Mouse (Mus musculus): Measurements from ENCODE around the gene Gm14685. TPM values are rescaled to one million over a fixed set of nuclear protein-coding genes. Genes with fewer than 3 reads are reported as not detected.

Gene Gm14685
- polyA plus RNA-seq (2012; rRNA removed; ENCODE audit: low replicate concordance): 0.08 and 0.09 TPM in 2 replicates

GRCm38 (mm10) chrX:73116747-73117146, at the start of gene Gm14685:
Gene Gm14685 (plus strand): TSS chrX:73117047.

DNA sequence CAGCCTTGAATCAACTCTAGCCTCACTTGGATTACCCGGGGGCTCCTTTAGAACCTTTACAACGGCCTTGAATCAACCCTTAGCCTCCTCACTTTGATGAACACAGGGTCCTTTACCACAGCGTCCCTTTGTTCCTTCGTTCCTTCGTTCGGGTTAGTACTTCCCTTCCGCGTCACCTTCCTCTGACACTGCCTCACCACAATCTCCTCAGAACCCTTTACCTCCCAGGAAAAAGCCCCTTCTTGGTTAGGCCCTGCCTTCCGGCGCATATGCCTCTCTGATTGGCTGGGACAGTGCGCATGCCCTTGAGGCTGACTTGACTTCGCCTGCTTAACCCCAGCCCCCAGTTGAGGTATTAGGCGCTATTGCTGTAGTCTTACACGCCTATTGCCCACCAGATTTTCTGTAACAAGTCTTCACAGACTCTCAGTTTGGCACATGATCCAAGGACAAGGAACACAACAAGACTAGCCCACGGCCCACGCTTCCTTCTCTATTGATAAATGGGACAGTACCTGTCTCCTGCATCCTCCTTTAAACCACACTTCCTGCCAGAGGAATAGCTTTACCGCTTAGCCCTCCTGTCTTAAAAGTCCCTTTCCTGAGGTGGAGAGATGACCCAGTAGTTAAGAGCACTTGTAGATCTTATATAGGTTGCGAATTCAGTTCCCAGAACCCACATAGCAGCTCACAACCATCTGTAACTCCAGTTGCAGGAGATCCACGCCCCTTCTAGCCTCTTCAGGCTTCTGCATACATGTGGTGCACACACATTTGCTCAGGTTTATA, 34.4 kb upstream of the Gm14685 start, which contains the start of gene Xlr4a:
TSS of gene Xlr4a (minus strand) at position 212 of the 789 bp plus-strand sequence.

DNA sequence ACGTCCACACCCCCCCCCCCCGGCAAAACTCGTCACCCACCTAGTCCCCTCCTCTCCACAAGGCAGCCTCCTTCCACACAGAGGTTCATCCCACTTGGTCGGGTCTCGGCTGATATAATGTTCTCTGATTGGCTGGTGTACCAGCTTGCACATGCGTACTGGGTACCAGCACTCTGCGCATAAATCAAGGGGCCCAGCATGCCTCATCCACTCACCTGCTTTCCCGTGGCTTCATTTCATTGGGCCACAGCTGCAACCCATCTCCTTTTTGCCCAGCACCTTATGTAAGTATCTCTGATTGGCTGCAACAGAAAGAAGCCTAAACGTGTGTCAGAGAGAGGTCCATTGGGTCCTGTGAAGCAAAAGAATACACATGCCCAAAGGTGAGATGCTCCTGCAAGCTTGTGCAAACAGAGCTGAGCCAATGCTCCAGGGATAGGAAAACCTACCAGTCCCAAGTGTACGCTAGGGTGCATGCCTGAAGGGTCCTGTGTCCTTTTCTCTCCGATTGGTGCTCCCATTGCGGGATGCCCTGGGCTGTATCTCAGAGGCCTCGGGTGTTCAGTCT, 19.8 kb upstream of the Gm14685 start, which contains the start of gene Xlr3a:
TSS of gene Xlr3a (minus strand) at position 155 of the 568 bp plus-strand sequence.

DNA sequence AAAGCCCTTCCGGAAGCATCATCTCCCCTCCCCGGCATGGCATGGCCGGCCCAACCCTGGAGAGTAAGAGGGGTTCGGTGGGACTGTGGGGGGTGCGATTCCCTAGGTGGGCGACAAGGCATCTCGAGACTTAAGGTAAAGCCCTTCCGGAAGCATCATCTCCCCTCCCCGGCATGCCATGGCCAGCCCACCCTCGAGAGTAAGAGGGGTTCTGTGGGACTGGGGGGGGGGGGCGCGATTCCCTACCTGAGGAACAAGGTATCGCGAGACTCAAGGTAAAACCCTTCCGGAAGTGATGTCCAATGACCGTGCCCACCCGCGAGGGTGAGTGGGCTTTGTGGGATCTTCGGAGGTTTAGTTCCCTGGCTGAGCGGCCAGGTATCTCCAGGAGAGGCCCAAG, 31.6 kb downstream of the Gm14685 start, which contains the start of gene Xlr5b:
TSS of gene Xlr5b (plus strand) at position 301 of the 400 bp plus-strand sequence.

GRCm38 (mm10) chrX:73149350-73149749, 32.5 kb downstream of the Gm14685 start, which contains the start of gene DXBay18:
Gene DXBay18 (minus strand): TSS chrX:73149450.

GRCm38 (mm10) chrX:73176889-73177288, 60.0 kb downstream of the Gm14685 start, which contains the start of gene Spin2d:
Gene Spin2d (minus strand): TSS chrX:73176989.

Other genes starting within 250 kb of the Gm14685 start
- gene Cetn2, start 198.6 kb upstream of the Gm14685 start, polyA plus RNA-seq (2012; rRNA removed; ENCODE audit: low replicate concordance): 8.2 and 9.6 TPM in 2 replicates
- gene Nsdhl, start 198.5 kb upstream of the Gm14685 start, polyA plus RNA-seq (2012; rRNA removed; ENCODE audit: low replicate concordance): 33.8 and 55.0 TPM in 2 replicates
- gene Zfp185, start 129.7 kb upstream of the Gm14685 start, polyA plus RNA-seq (2012; rRNA removed; ENCODE audit: low replicate concordance): 7.2 and 18.0 TPM in 2 replicates
- not detected in 2 replicates for gene Pnma5, start 79.9 kb upstream of the Gm14685 start, polyA plus RNA-seq (2012; rRNA removed; ENCODE audit: low replicate concordance)
- 0.18 TPM in 1 of 2 replicates, not detected in the other for gene Pnma3, start 52.3 kb upstream of the Gm14685 start, polyA plus RNA-seq (2012; rRNA removed; ENCODE audit: low replicate concordance)
- gene Xlr4a, start 34.6 kb upstream of the Gm14685 start, polyA plus RNA-seq (2012; rRNA removed; ENCODE audit: low replicate concordance): 0.17 TPM in 1 of 2 replicates, not detected in the other
- gene Xlr3a, start 20.0 kb upstream of the Gm14685 start, polyA plus RNA-seq (2012; rRNA removed; ENCODE audit: low replicate concordance): 0.40 and 1.2 TPM in 2 replicates
- not detected in 2 replicates for gene Xlr5b, start 31.7 kb downstream of the Gm14685 start, polyA plus RNA-seq (2012; rRNA removed; ENCODE audit: low replicate concordance)
- not detected in 2 replicates for gene DXBay18, start 32.4 kb downstream of the Gm14685 start, polyA plus RNA-seq (2012; rRNA removed; ENCODE audit: low replicate concordance)
- not detected in 2 replicates for gene Spin2d, start 59.9 kb downstream of the Gm14685 start, polyA plus RNA-seq (2012; rRNA removed; ENCODE audit: low replicate concordance)
- 0.82 and 4.4 TPM in 2 replicates for gene Xlr3b, start 75.2 kb downstream of the Gm14685 start, polyA plus RNA-seq (2012; rRNA removed; ENCODE audit: low replicate concordance)
- 0.48 and 1.5 TPM in 2 replicates for gene Xlr4b, start 97.3 kb downstream of the Gm14685 start, polyA plus RNA-seq (2012; rRNA removed; ENCODE audit: low replicate concordance)
- 7.5 and 8.9 TPM in 2 replicates for gene F8a, start 111.2 kb downstream of the Gm14685 start, polyA plus RNA-seq (2012; rRNA removed; ENCODE audit: low replicate concordance)
- gene Xlr4c, start 126.1 kb downstream of the Gm14685 start, polyA plus RNA-seq (2012; rRNA removed; ENCODE audit: low replicate concordance): 0.40 TPM in 1 of 2 replicates, not detected in the other
- gene Xlr3c, start 148.3 kb downstream of the Gm14685 start, polyA plus RNA-seq (2012; rRNA removed; ENCODE audit: low replicate concordance): 0.13 and 0.29 TPM in 2 replicates
- not detected in 2 replicates for gene Xlr5a, start 175.9 kb downstream of the Gm14685 start, polyA plus RNA-seq (2012; rRNA removed; ENCODE audit: low replicate concordance)
- not detected in 2 replicates for gene Xlr5c, start 175.9 kb downstream of the Gm14685 start, polyA plus RNA-seq (2012; rRNA removed; ENCODE audit: low replicate concordance)
- gene Gm45015, start 219.8 kb downstream of the Gm14685 start, polyA plus RNA-seq (2012; rRNA removed; ENCODE audit: low replicate concordance): not detected in 2 replicates
- 11.0 and 24.4 TPM in 2 replicates for gene Zfp275, start 225.6 kb downstream of the Gm14685 start, polyA plus RNA-seq (2012; rRNA removed; ENCODE audit: low replicate concordance)